Mouse (Mus musculus): ENCODE data around the gene Dlec1. TPM values are rescaled to one million over a fixed set of nuclear protein-coding genes. Genes with fewer than 3 reads are reported as not detected.
A peak's percentile ranks its signal among the peaks of the same experiment; 100 is the strongest.

Dlec1 gene
- 4.4 and 4.6 TPM in 2 replicates for polyA plus RNA-seq (2012; rRNA removed)

GRCm38 (mm10) chr9:119101992-119102782, at the start of gene Dlec1:
Dlec1 (plus strand) TSS chr9:119102478.
- Histone ChIP-seq H3K4me3 (ENCODE audit: insufficient read depth, low read length) (peak within 1 kb of the TSS; percentile 53), H3K27ac (ENCODE audit: insufficient read depth, low read length) (no peak within 1 kb of the TSS), H3K4me1 (ENCODE audit: control insufficient read depth, insufficient read depth, low read length) (peaks cover 2% of the 10 kb centered on the region; the same call in 1 of the 2 replicates)
- TF ChIP-seq POLR2A (IDR thresholded peaks at IDR 0.05; ENCODE audit: extremely low read depth, insufficient read depth, low read length), result peak; percentile 62
- 0 out of 2 replicates have a peak, but pooled peaks have one; percentile 15 for TF ChIP-seq CTCF (IDR thresholded peaks at IDR 0.05; ENCODE audit: extremely low read depth, insufficient read depth, low read length)

DNA sequence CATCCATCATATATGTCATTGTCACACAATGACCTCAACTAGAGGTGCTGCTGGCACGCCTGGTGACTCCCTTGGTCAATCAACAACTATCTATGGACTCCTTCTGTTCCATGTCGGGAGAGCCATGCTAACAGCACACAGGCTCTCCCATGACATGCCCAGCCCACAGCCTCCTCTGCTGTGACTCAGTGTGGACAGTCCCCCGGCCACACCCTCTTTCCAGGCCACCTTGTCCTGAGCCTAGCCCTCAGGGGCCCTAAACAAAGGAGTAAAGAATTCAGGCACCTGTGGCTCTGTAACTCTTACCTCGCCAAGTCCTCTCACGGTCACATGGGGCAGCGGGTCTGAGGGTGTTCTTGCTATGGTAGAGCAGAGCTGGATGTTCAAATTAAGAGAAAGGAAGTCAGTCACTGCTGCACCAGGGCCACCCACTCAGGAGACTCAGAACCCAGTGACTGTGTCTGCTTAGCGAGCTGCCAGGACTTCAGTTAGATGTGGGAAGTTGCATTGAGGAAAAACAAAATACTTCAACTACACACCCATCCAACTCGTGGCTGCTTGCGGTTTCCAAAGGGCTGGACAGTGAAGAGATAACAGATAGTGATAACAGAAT, 48.2 kb upstream of the Dlec1 start:
- no peak overlapping the region for H3K4me3 ChIP-seq (ENCODE audit: insufficient read depth, low read length)
- H3K27ac ChIP-seq (ENCODE audit: insufficient read depth, low read length), result no peak overlapping the region
- no peaks in the 10 kb centered on the region for H3K4me1 ChIP-seq (ENCODE audit: control insufficient read depth, insufficient read depth, low read length)
- no peak for TF ChIP-seq POLR2A (IDR thresholded peaks at IDR 0.05; ENCODE audit: extremely low read depth, insufficient read depth, low read length)
- no peak for TF ChIP-seq CTCF (IDR thresholded peaks at IDR 0.05; ENCODE audit: extremely low read depth, insufficient read depth, low read length)

GRCm38 (mm10) chr9:119055336-119055735, 46.9 kb upstream of the Dlec1 start:
- TF ChIP-seq POLR2A (IDR thresholded peaks at IDR 0.05; ENCODE audit: extremely low read depth, insufficient read depth, low read length) (no peak), CTCF (IDR thresholded peaks at IDR 0.05; ENCODE audit: extremely low read depth, insufficient read depth, low read length) (no peak)
- no peaks in the 10 kb centered on the region for H3K4me1 ChIP-seq (ENCODE audit: control insufficient read depth, insufficient read depth, low read length)
- no peak overlapping the region for H3K27ac ChIP-seq (ENCODE audit: insufficient read depth, low read length)
- H3K4me3 ChIP-seq (ENCODE audit: insufficient read depth, low read length), result no peak overlapping the region

DNA sequence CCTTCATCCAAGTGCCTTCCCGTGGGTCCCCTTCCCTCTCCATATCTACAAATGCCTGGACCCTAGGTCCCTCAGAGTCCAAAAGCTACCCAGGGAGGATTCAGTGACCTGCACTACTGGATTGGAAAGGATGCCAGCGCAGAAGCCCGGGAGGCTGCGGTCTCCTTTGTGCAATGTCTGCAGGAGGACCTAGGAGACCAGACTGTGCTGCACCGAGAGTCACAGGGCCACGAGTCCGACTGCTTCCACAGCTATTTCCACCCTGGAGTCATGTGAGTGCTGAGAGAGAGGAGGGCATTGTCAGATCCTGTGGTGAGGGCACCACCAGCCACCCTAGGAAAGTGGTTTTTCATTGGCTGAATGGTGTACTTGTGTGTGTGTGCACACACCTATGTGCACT, 44.0 kb upstream of the Dlec1 start:
- TF ChIP-seq CTCF (IDR thresholded peaks at IDR 0.05; ENCODE audit: extremely low read depth, insufficient read depth, low read length), result no peak
- TF ChIP-seq POLR2A (IDR thresholded peaks at IDR 0.05; ENCODE audit: extremely low read depth, insufficient read depth, low read length), result no peak
- no peak overlapping the region for H3K4me3 ChIP-seq (ENCODE audit: insufficient read depth, low read length)
- H3K4me1 ChIP-seq (ENCODE audit: control insufficient read depth, insufficient read depth, low read length), result no peaks in the 10 kb centered on the region
- no peak overlapping the region for H3K27ac ChIP-seq (ENCODE audit: insufficient read depth, low read length)

DNA sequence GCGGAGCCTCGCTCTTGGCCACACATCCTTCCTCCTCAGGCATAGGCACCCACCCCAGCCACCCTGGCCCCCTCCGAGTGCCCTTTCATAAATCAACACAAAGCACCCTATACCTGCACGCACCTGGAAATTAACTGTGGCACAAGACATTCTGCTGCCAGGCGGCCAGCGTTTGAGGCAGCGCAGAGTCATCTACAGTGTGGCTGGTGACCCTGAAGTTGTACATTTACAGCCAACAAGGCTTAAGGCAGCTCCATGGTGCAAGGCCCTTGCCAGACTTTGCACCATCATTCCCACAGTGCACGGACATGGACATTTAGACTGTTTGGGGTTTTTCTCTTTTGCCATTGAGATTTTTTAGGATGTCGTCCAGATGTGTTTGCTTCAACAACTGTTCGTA, 41.6 kb upstream of the Dlec1 start:
- no peak overlapping the region for H3K27ac ChIP-seq (ENCODE audit: insufficient read depth, low read length)
- no peaks in the 10 kb centered on the region; the same call in 1 of the 2 replicates for H3K4me1 ChIP-seq (ENCODE audit: control insufficient read depth, insufficient read depth, low read length)
- H3K4me3 ChIP-seq (ENCODE audit: insufficient read depth, low read length), result no peak overlapping the region
- TF ChIP-seq POLR2A (IDR thresholded peaks at IDR 0.05; ENCODE audit: extremely low read depth, insufficient read depth, low read length) (no peak), CTCF (IDR thresholded peaks at IDR 0.05; ENCODE audit: extremely low read depth, insufficient read depth, low read length) (no peak)

- Histone ChIP-seq H3K4me1 (ENCODE audit: control insufficient read depth, insufficient read depth, low read length) (no peaks in the 10 kb centered on the region; the same call in 1 of the 2 replicates), H3K27ac (ENCODE audit: insufficient read depth, low read length) (no peak overlapping the region), H3K4me3 (ENCODE audit: insufficient read depth, low read length) (no peak overlapping the region)
- TF ChIP-seq CTCF (IDR thresholded peaks at IDR 0.05; ENCODE audit: extremely low read depth, insufficient read depth, low read length) (no peak), POLR2A (IDR thresholded peaks at IDR 0.05; ENCODE audit: extremely low read depth, insufficient read depth, low read length) (no peak)
Measured at GRCm38 (mm10) chr9:119063036-119063644, 39.1 kb upstream of the Dlec1 start.

- Histone ChIP-seq H3K4me1 (ENCODE audit: control insufficient read depth, insufficient read depth, low read length) (no peaks in the 10 kb centered on the region; the same call in 1 of the 2 replicates), H3K4me3 (ENCODE audit: insufficient read depth, low read length) (no peak overlapping the region), H3K27ac (ENCODE audit: insufficient read depth, low read length) (no peak overlapping the region)
- TF ChIP-seq CTCF (IDR thresholded peaks at IDR 0.05; ENCODE audit: extremely low read depth, insufficient read depth, low read length) (no peak), POLR2A (IDR thresholded peaks at IDR 0.05; ENCODE audit: extremely low read depth, insufficient read depth, low read length) (no peak)
Measured at GRCm38 (mm10) chr9:119064296-119064695, 38.0 kb upstream of the Dlec1 start.

- TF ChIP-seq CTCF (IDR thresholded peaks at IDR 0.05; ENCODE audit: extremely low read depth, insufficient read depth, low read length) (peak; percentile 95), POLR2A (IDR thresholded peaks at IDR 0.05; ENCODE audit: extremely low read depth, insufficient read depth, low read length) (no peak)
- Histone ChIP-seq H3K27ac (ENCODE audit: insufficient read depth, low read length) (no peak overlapping the region), H3K4me1 (ENCODE audit: control insufficient read depth, insufficient read depth, low read length) (no peaks in the 10 kb centered on the region; the same call in 1 of the 2 replicates), H3K4me3 (ENCODE audit: insufficient read depth, low read length) (no peak overlapping the region)
Measured at GRCm38 (mm10) chr9:119067601-119068000, 34.7 kb upstream of the Dlec1 start.

DNA sequence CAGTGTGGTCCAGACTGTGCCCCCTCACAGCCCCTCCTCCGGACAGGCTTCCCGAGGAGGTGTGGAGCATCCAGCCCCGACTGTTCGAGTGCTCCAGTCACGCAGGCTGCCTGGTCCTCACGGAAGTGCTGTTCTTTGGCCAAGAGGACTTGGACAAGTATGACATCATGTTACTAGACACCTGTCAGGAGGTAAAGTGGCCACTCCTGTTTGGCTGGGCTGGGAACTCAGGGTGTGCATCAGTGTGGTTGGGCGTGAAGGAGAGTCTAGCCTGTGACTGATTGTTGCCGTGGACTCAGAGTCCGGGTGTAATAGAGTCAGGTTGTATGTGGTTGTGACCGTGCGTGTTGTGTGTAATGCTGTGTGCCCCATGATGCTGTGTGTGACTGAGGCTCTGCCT, 34.0 kb upstream of the Dlec1 start:
- H3K4me1 ChIP-seq (ENCODE audit: control insufficient read depth, insufficient read depth, low read length), result no peaks in the 10 kb centered on the region; the same call in 1 of the 2 replicates
- TF ChIP-seq CTCF (IDR thresholded peaks at IDR 0.05; ENCODE audit: extremely low read depth, insufficient read depth, low read length) (no peak), POLR2A (IDR thresholded peaks at IDR 0.05; ENCODE audit: extremely low read depth, insufficient read depth, low read length) (no peak)
- H3K4me3 ChIP-seq (ENCODE audit: insufficient read depth, low read length), result no peak overlapping the region
- no peak overlapping the region for H3K27ac ChIP-seq (ENCODE audit: insufficient read depth, low read length)
